Mouse (Mus musculus) right cerebral cortex, postnatal 25 days (tissue): Measurements from ENCODE around the gene 4930432K21Rik.

Experiments used
- DNase-seq: peaks from one replicate; pipeline ENCODE4 v3.0.0; 2022

4930432K21Rik gene

DNA sequence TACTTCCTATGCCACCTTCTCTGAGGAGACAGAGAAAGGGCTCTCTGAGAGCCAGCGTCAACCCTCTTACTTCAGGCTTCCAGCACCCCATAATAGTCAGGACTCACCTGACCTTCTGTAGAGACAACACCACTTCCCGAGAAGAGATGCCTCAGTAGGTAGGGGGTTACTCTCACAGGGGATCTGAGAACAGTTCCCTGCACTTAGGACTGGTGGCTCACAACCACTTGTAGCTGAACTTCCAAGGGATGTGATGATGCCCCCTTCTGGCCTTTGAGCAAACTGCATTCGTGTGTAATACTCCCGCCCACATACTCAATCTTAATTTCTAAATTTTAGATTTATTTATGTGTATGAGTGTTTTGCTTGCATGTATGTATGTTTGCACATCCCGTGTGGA is 45.7 kb downstream of the 4930432K21Rik start:
- no peak for DNase-seq

DNA sequence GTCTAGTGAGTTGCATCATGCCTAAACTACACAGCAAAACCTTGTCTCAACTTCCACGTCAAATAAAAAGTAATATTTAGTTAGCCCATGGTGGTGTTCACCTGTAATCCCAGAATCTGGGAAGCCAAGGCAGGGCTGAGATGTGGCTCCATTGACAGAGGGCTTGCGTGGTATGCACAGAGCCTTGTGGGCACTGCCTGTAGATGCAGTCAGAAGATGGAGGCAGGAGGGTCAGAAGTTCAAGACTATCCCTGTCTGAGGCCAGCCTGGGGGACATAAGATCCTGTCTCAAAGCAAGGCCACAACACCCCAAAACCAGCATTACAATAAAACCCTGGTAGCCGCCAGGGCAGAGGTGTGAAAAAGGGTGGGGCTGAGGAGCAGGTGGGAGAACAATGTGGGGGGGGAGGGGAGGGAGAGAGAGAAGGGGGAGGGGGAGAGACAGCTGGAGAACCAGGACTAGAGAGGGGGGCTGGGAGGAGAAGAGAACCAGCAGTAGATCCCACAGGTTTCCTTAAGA is 46.5 kb downstream of the 4930432K21Rik start:
- no peak for DNase-seq

DNA sequence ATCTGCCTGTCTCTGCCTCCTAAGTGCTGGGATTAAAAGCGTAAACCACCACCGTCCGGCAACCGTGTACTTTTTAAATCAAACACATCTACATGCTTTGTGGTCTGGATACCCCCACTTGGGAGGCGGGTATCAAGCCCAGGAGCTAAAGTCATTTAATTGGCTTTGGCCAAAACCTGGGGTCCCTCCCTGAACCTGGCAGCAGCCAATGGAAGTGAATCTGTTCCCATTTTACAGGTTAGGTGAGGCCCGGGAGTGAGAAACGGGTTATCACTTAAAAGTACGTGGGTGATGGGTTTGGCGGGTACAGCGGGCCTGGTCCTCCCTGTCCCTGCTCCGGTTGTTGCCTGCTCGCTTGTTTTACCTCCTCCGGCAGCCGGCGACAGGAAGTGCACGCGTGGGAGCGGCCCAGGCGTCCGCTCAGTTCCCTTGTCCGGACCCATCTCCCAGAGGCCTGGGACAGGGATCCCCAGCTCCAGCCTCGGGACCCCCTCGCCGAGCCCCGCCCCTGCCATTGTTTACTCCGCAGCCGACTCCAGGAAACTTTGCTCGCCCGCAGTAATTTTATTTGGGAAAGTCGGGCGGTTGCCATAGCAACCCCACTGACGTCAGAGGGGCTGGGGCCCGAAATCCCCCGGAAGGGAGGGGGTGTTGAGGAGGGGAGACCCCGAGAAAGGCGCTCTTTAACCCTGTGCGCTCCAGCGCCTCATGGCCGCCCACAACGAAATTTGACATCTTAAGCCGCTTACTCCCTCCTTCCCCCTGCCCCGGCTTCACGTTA is 49.5 kb downstream of the 4930432K21Rik start:
- peak; percentile 75 for DNase-seq

DNA sequence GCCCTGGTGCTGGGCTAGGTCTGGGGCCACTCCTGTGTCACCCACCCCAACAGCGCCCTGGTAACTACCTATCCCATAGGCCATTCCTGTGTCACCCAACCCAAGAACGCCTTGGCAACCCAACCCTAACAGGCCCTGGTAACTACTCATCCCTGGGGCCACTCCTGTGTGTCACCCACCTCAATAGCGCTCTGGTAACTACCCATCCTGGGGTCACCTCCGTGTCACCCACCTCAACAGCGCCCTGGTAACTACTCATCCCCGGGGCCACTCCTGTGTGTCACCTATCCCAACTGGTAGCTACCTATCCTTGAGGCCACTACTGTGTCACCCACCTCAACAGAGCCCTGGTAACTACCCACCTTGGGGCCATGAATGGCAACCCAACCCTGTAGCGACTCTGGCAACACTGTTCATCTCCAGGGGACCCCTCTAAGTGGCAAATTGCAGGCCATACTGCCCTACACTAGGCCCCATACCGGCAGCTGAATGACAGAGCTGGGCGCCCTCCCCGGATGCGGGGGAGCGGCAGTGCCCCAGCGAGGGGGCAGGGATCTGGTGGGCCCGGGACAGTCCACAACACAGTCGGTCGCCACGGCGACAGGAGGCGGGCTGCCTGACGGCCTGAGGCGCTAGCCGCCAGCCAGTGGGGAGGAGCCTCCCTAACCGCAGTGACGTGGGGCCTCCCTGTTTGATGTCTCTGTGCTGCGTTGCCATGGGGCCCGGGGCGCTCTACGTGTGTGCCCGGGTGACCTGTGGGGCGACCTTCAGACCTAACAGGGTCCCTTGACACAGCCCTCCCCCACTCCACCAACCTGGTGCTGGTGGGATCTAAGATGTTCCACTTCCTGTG is 50.3 kb downstream of the 4930432K21Rik start:
- DNase-seq, result peak; percentile 84

DNA sequence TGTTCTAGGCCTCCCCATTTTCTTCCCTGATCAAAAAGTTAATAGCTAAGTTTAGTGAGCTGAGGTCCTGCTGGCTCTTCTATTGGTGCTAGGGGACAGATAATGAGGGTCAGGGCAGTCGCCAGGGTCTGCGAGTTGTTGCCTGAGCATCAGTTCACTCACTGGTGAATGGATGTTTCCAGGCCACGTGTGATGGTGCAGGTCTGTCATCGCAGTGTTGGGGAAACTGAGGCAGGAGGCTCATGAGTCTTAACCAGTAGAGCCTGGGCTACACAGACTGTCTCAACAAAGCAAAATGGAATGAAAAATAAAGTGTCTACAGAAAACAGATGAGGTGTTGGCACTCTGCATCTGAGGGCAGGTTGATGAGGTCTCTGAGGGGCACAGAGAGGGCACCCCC is 51.0 kb downstream of the 4930432K21Rik start:
- no peak for DNase-seq

DNA sequence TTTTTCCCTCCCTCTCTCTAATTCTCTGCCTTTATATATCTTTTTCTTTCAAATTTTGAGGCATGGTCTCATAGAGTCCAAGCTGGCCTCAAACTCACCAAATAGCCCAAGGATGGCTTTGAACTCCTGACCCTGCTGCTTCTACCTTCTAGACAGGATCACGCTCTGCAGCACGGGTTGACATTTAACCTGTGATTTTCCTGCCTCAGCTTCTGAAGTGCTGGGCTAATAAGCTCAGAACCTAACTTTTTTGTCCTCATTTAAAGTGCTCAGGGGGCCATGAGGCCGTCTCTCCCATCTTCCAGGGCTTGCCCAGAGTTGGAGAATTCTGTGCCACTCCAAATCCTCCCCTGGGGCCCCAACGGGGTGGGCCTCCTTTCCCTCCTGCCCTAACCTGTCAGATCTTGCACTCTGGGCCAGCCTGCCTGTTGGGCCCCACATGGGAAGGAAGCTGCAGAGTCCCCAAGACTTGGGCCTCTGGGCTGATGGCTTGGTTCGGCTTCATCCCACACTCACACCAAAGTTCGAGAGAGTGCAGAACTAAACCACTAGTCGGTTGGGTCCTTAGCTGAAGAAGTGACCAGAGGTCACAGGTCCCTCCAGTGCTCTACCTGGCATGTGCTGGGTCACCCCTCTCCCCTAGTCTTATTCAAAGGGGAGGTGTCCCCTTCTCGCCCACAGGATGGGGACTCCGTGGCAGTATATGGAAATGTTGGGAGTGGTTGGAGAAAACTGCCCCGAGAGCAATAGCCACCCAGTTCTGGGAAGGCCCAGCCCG is 51.7 kb downstream of the 4930432K21Rik start:
- DNase-seq, result no peak

DNA sequence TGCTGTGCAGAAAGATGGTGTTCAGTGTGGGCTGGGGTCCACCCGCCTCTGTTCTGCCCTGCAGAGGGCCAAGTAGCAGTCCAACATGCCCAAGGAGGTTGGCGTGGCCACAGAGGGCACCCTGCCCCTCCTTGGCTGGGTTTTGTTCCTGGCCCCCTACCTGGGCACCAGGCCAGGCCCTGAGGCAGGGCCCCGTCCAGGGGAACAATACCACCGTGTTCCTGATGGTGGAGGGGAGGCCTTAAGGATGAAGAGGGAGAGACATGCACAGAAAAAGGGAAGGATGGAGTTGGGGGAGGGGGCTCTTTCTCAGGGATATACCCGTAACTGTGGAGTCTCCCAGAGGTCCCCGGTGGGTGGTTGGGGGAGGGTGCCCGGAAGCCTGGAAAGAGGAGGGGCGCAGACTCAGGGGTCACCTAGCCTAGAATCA is 52.3 kb downstream of the 4930432K21Rik start:
- DNase-seq, result no peak

DNA sequence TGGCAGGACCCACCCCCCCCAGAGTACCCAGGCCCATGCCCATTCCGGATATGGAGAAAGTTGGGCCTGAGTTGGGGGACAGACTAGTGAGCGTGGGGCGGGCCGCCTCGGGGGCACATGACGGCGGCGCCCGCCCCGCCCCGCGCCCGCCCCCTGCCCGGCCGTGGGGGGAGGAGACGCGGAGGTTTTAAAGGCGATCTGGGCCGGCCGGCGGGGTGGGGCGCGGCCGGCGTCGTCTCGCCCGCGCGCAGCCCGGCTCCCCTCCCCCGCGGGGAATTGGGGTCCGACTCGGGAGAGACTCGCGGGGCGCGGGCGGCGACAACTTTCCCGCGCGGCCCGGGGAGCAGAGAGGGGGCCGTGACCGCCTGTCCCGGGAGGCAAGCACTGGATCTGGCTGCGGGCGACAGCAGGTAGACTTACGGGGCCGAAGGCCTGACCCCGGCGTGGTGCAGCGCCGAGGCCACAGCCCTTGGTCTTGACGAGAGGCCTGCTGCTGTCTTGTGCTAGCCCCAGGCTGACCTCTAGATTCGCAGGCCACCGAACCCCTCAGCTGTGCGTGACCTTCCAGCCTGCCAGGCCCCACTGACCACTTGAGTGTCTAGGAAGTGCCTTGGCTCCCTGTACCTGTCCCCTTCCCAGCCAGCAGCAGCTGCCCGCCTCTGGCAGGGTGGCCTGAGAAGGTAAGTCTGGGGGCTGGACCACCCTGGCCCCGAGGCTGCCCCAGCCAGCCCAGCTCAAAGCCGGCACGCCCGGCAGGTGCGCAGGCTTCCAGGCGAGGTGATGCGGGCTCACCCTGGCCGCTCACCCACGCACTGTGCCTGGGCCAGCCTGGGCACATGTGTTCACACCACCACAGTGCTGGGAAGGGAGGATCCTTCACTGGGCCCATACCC is 53.1 kb downstream of the 4930432K21Rik start:
- DNase-seq, result peak; percentile 62

DNA sequence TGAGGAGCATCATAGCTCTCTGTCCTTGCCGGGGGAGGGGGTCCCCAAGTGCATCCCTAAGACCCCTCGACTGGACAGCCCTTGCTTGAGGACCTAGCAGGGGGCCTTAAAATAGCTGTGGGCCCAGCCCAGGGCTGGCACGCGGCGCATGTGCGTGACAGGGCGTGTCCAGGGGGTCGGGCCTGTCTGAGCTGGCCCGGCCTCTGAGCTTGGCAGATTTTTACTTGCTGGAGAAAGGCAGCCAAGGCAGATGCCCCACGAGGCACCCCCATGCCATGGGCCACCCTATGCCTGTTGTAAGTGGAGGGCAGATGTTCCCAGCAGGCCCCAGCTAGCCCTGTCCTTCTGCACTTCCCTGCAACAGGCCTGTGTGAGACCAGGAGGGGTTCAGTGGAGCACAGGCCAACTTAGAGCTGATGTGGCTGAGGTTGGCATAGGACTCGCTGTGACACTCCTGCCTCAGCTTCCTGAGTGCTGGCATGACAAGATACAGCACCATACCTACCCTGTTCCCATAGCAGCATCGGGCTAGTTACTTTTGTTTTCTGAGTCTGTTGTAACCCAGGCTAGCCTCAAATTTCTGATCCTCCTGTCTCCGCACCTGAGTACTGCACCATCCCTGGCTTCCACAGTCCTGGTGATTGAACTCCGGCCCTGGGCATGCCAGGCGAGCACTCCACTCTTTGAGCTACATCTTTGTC is 53.9 kb downstream of the 4930432K21Rik start:
- peak; percentile 58 for DNase-seq

DNA sequence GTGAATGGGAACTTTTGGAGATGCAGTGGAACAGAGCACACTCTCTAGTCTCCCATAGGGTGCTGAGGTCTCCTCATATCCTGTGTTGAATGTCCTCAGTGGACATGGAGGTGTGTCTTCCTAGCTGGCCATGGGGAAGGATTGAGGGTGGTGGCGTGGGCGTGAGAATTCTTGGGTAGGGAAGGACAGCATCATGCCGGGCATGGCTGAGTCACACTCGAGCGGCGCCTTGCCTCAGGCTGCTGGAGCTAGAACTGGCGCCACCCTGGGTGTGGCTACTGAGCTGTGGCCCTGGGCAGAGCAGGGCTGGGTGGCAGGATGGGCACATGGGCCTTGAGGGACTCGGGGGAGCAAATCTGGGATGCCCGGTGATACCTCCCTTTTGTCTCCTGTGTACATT is 54.6 kb downstream of the 4930432K21Rik start:
- DNase-seq, result no peak

DNA sequence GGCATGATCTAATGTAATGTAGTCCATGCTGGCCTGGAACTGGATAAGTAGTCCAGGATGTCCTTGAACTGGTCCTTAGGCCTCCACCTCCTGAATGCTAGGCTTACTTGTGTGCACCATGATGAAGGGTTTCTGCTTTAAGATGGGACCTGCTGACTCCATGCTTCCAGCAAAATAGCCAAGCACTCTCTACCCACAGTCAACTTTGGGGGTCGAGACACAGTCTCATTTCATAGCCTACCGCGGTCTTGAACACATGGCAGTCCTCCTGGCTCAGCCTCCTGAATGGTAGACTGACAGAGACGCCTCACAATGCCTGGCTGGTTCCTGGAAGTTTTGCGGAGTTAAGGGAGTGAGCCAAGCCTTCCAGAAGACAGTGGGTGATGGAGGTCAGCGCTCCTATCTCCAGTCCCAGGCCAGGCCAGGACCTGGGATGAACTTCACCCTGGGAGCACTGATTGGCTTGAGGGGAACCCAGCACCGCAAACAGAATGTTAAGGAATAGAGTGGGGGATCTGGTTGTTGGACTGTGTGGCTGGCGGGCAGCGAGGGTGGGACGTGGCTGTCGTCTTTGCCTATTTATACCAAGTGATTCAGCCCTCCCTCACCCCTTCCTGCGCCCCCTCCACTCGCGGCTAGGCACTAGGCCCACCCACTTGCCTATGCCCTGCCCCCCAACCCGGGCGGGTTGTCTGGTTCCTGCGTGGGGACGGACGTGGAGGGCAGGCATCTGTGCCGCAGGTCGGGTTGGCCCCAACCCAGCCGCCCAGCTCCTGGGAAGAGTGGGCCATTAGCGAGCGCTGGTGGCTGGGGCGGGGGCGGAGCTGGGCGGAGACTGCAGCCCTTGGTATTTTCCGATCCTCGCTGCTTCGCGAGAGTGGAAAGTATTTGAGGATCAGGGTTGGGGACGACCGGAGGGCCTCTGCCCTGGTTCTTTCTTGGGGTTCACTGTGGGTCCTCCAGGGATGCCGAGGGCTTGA is 55.4 kb downstream of the 4930432K21Rik start:
- DNase-seq, result peak; percentile 79

DNA sequence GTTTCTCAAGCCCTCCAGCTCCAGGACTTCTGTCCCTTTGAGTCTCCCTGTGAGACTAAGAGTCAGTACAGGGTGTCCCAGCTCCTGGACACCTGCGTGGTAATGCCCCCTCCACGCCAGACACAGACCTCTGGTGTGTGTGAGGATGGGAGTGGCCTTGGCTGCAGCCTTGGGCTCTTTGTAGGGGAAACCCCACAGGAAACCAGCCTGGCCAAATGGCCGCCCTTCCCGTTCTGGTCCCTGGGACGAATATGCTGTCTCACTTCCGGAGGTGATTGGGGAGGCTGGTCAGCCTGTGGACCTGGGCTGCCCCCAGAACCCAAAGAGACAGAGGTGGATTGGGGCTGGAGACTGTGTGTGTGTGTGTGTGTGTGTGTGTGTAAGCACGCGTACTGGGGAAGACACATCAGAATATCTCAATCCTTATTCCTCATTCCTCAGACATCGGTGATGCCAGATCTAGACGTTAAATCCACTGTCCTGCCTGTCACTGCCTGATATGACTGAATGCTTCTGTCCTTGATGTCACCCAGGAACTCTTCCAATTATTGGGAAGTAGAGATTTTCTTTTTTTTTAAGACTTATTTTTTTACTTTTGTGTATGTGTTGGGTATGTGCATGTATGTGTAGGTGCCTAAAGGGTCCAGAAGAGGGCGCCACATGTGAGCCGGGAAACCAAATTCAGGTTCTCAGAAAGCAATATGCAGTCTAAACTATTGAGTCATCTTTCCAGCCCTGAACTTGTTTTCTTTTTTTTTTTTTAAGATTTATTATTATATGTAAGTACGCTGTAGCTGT is 56.3 kb downstream of the 4930432K21Rik start:
- no peak for DNase-seq

DNA sequence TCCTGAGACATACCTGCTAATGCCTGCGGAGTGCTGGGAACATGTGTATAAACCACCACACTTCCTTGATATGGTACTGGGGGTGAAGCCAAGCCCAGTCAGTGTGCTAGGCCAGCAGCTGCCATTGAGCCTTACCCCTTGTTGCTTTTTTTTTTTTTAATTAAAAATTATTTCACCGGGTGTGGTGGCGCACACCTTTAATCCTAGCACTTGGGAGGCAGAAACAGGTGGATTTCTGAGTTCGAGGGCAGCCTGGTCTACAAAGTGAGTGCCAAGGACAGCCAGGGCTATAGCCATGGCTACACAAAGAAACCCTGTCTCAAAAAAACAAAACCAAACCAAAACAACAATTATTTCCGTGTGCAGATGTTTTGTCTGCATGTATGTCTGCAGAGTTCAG is 57.2 kb downstream of the 4930432K21Rik start:
- DNase-seq, result no peak

DNA sequence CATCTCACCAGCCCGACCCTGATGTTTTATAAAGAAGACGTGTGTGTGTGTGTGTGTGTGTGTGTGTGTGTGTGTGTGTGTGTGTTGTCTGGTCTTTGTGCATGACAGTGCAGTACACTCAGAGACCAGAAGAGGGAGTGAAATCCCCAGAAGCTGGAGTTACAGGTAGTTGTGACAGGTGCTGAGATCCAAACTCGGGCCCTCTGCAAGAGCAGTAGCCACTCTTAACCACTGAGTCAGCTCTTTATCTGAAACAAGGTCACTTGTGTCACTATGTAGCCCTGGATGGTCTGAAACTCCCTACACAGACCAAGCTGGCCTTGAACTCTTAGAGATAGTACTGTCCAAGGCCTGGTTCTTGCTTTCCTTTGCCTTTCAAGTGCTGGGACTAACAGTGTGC is 58.8 kb downstream of the 4930432K21Rik start:
- no peak for DNase-seq

DNA sequence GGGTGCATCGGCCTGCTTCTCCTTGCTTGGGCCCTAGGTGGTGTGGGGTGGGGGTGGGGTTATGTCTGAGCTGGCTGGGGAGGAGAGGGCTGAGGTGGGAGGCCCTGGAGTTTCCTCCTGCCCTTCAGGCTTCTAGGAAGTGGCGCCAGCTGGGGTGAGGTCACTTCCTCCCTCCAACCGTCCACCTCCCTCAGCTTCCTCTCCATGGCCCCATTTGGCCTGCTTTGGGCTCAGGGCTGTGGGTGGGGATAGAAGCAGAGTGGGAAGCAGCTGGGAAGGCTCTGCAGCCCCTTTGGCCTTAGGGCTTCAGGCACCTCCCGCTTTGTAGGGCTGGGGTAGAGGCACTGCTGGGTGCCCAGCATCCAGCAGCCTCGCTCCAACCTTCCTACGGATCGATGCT is 60.0 kb downstream of the 4930432K21Rik start:
- DNase-seq, result no peak

DNA sequence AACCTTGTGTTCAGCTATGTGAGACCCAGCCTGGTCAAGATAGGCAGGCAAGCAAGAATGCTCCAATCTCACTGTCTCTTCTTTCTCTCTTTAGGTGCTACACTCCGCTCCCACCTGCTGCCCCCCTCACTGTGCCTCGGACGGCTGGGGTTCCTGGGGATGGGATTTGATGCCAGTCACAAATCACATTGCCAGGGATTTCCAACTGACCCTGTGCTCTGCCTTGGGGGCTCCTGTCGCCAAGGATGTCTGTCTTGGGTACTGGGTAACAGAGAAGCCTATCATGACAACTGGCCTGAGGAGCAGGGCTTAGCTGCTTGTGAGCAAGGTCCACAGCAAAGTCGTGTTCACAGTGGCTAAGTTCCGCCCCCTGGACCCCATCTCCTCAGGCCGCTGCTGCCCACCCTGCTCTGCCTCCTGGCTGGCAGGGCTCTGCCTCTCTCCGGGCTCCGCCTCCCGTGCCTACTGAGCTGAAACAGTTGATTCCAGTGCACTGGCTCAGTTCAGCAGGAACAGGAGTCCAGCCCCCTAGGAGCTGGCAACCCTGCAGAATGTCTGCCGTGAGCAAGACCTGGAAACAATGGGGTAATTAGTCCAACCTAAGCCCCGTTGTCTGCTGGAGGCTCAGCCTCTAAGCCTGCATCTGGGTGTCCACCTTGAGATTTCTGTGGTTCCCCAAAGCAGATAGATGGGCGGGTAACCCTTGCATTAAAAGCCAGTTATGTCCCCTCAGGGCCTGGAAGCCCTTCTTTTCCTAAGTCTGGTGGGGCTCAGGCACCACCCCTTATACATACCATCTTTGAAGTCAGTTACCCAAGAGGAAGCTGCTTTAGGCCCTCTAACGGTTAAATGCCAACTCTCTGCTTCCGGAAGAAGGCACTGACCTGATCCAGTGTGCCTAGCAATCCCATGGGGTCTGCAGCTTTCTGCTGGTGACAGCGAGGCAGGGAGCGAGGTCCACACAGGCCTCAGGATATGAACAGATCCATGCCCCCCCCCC is 60.9 kb downstream of the 4930432K21Rik start:
- no peak for DNase-seq

DNA sequence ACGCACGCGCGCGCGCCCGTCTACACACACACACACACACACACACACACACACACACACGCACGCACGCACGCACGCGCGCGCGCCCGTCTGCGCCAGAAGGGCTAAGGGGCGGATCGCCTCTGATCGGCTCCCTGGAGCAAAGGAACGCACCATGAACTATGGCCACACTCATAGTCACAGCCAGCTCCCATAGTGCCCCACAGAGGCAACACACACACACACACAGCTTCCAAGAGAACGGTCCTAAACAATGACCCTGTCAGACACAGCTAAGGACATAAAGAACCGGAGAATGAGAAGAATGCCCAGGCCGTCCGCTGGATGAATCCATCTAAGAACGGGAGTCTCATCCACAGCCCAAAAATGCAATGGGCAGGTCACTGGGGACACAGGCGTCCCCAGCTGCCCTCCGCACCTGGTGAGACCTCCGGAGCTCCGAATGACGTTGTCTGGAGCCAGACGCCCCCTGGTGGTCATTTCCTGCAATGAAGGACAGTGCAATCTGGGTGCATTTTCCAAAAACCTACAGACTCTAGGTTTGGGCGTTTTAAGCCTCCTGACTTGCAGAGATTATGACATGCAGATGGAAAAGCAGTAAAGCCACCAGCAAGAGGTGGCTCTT is 62.5 kb downstream of the 4930432K21Rik start:
- peak; percentile 75 for DNase-seq
